Mouse (Mus musculus) CH12.LX (cell line): ENCODE data around the gene Vps37b. TPM values are rescaled to one million over a fixed set of nuclear protein-coding genes. Genes with fewer than 3 reads are reported as not detected.

ENCODE experiments used
- DNase-seq: peaks from one replicate; pipeline ENCODE4 v3.0.0-alpha.2; 2013; ENCODE audit errors: extremely low read depth
- H3K27ac ChIP-seq: 2 replicates; pipeline ENCODE4 v1.5.1; 2012; ENCODE audit warnings: low read depth, mild to moderate bottlenecking, control low read depth, moderate library complexity; ENCODE audit not compliant: insufficient read depth
- H3K27me3 ChIP-seq: replicated peaks from 2 replicates; pipeline ENCODE3; 2012; ENCODE audit warnings: inconsistent platforms
- H3K36me3 ChIP-seq, 2 experiments: replicated peaks in 1 of 2; 2 replicates each; pipeline versions ENCODE3 to v1.6.1; 2012; ENCODE audit warnings: inconsistent platforms in 1 of 2, low read length in 1 of 2, mild to moderate bottlenecking in 1 of 2, mixed read lengths in 1 of 2, moderate library complexity in 1 of 2; ENCODE audit not compliant: control insufficient read depth in 1 of 2, insufficient read depth in 1 of 2
- H3K4me1 ChIP-seq, 2 experiments: 2 replicates each; pipeline ENCODE4 v1.6.1; 2012; ENCODE audit warnings: inconsistent platforms in 1 of 2, moderate library complexity in 1 of 2; ENCODE audit not compliant: insufficient read depth in 2 of 2, control insufficient read depth in 1 of 2
- H3K4me2 ChIP-seq: 2 replicates; pipeline ENCODE4 v1.6.1; 2012; ENCODE audit warnings: low read depth, mild to moderate bottlenecking, control low read depth; ENCODE audit not compliant: poor library complexity, insufficient read depth, severe bottlenecking
- H3K4me3 ChIP-seq, 3 experiments: fragments of 150-350 bp in 1 of 3; sonication (generic) in 1 of 3; replicated peaks in 1 of 3; 2 replicates each; pipeline versions ENCODE3 to v1.5.1; 2011 to 2012; ENCODE audit warnings: low read depth in 2 of 3, low read length in 2 of 3, mild to moderate bottlenecking in 2 of 3, moderate library complexity in 2 of 3, control low read depth in 1 of 3, improper control_type of control experiment in 1 of 3, inconsistent platforms in 1 of 3, mixed read lengths in 1 of 3; ENCODE audit not compliant: poor library complexity in 1 of 3
- H3K79me2 ChIP-seq: replicated peaks from 2 replicates; pipeline ENCODE4 v1.6.1; 2012; ENCODE audit warnings: mild to moderate bottlenecking, moderate library complexity; ENCODE audit not compliant: control insufficient read depth, poor library complexity, insufficient read depth, severe bottlenecking; ENCODE audit errors: extremely low read depth
- H3K9ac ChIP-seq: 2 replicates; pipeline ENCODE4 v1.6.1; 2012; ENCODE audit warnings: low read depth, mild to moderate bottlenecking, control low read depth, moderate library complexity; ENCODE audit not compliant: insufficient read depth
- H3K9me3 ChIP-seq: replicated peaks from 2 replicates; pipeline ENCODE3; 2012; ENCODE audit warnings: low read length, inconsistent platforms, mixed read lengths
- CHD1 ChIP-seq: IDR thresholded peaks from 2 replicates; pipeline ENCODE4 v1.6.1; 2012; ENCODE audit warnings: low read depth, low read length, improper control_type of control experiment, inconsistent platforms
- CHD2 ChIP-seq: IDR thresholded peaks from 2 replicates; pipeline ENCODE4 v1.6.1; 2011; ENCODE audit warnings: low read length, improper control_type of control experiment
- EP300 ChIP-seq: IDR thresholded peaks from 2 replicates; pipeline ENCODE4 v1.6.1; 2011; ENCODE audit warnings: low read length, improper control_type of control experiment
- ETS1 ChIP-seq: conservative IDR thresholded peaks from 2 replicates; pipeline ENCODE4 v1.6.1; 2012; ENCODE audit warnings: low read depth, mild to moderate bottlenecking, inconsistent platforms, low read length, improper control_type of control experiment, moderate library complexity
- IRF4 ChIP-seq: IDR thresholded peaks from 2 replicates; pipeline ENCODE4 v1.6.1; 2014; ENCODE audit warnings: low read depth, mild to moderate bottlenecking, inconsistent platforms, low read length, improper control_type of control experiment
- JUN ChIP-seq: IDR thresholded peaks from 2 replicates; pipeline ENCODE4 v1.6.1; 2011; ENCODE audit warnings: low read depth, mild to moderate bottlenecking, low read length, improper control_type of control experiment, moderate library complexity; ENCODE audit not compliant: insufficient read depth
- JUND ChIP-seq: conservative IDR thresholded peaks from 2 replicates; pipeline ENCODE4 v1.6.1; 2011; ENCODE audit warnings: low read depth, low read length, improper control_type of control experiment
- MAFK ChIP-seq: IDR thresholded peaks from 2 replicates; pipeline ENCODE4 v1.6.1; 2011; ENCODE audit warnings: low read length, improper control_type of control experiment; ENCODE audit not compliant: insufficient replicate concordance
- MAX ChIP-seq: IDR thresholded peaks from 2 replicates; pipeline ENCODE4 v1.6.1; 2011; ENCODE audit warnings: low read length, improper control_type of control experiment
- MAZ ChIP-seq: IDR thresholded peaks from 2 replicates; pipeline ENCODE4 v1.6.1; 2012; ENCODE audit warnings: low read depth, mild to moderate bottlenecking, inconsistent platforms, low read length, improper control_type of control experiment, moderate library complexity
- MXI1 ChIP-seq: IDR thresholded peaks from 2 replicates; pipeline ENCODE4 v1.6.1; 2011; ENCODE audit warnings: mild to moderate bottlenecking, low read depth, low read length, improper control_type of control experiment
- NRF1 ChIP-seq: IDR thresholded peaks from 2 replicates; pipeline ENCODE4 v1.6.1; 2014; ENCODE audit warnings: low read depth, mild to moderate bottlenecking, inconsistent platforms, low read length, improper control_type of control experiment, moderate library complexity
- POLR2AphosphoS2 ChIP-seq: IDR thresholded peaks from 2 replicates; pipeline ENCODE4 v1.6.1; 2011; ENCODE audit warnings: low read depth, low read length, improper control_type of control experiment
- RCOR1 ChIP-seq: conservative IDR thresholded peaks from 2 replicates; pipeline ENCODE4 v1.6.1; 2012; ENCODE audit warnings: low read depth, mild to moderate bottlenecking, inconsistent platforms, low read length, improper control_type of control experiment
- SIN3A ChIP-seq: IDR thresholded peaks from 2 replicates; pipeline ENCODE4 v1.6.1; 2012; ENCODE audit warnings: low read length, improper control_type of control experiment, inconsistent platforms
- SMC3 ChIP-seq: IDR thresholded peaks from 2 replicates; pipeline ENCODE4 v1.6.1; 2011; ENCODE audit warnings: low read depth, low read length, improper control_type of control experiment
- TBP ChIP-seq: conservative IDR thresholded peaks from 2 replicates; pipeline ENCODE4 v1.6.1; 2011; ENCODE audit warnings: low read depth, low read length, improper control_type of control experiment
- TCF12 ChIP-seq: IDR thresholded peaks from 2 replicates; pipeline ENCODE4 v1.6.1; 2014; ENCODE audit warnings: low read depth, mild to moderate bottlenecking, inconsistent platforms, low read length, improper control_type of control experiment
- UBTF ChIP-seq: IDR thresholded peaks from 2 replicates; pipeline ENCODE4 v1.6.1; 2012; ENCODE audit warnings: low read depth, mild to moderate bottlenecking, inconsistent platforms, low read length, improper control_type of control experiment, moderate library complexity
- USF1 ChIP-seq: IDR thresholded peaks from 2 replicates; pipeline ENCODE4 v1.6.1; 2014; ENCODE audit warnings: low read depth, mild to moderate bottlenecking, inconsistent platforms, low read length, improper control_type of control experiment
- USF2 ChIP-seq: conservative IDR thresholded peaks from 2 replicates; pipeline ENCODE4 v1.6.1; 2011; ENCODE audit warnings: low read depth, low read length, improper control_type of control experiment
- ZKSCAN1 ChIP-seq: IDR thresholded peaks from 2 replicates; pipeline ENCODE4 v1.6.1; 2012; ENCODE audit warnings: low read depth, inconsistent platforms, low read length, improper control_type of control experiment, borderline replicate concordance
- ZNF384 ChIP-seq: IDR thresholded peaks from 2 replicates; pipeline ENCODE4 v1.6.1; 2012; ENCODE audit warnings: low read depth, low read length, improper control_type of control experiment, inconsistent platforms
- dilution Hi-C: fragments of 300-500 bp; cut with MboI; formaldehyde crosslinking; loops from 2 replicates; pipeline ENCODE4 v1.14.3; 2020; ENCODE audit warnings: low sequenced_read_pairs; ENCODE audit not compliant: extremely low pct_unique_long_range_greater_than_20kb, extremely low pct_ligation_motif_present
- in situ Hi-C: fragments of 300-500 bp; cut with MboI; formaldehyde crosslinking; loops from 3 replicates; pipeline ENCODE4 v1.14.3; 2019; ENCODE audit warnings: low sequenced_read_pairs, low pct_ligation_motif_present, low pct_unique_long_range_greater_than_20kb, mixed read lengths
- polyA plus RNA-seq: library from polyadenylated mRNA; unstranded; fragments of >175 nt; gene quantifications from 2 replicates; pipeline ENCODE4 v1.2.1, GENCODE M21; 2012; ENCODE audit warnings: low read depth; ENCODE audit not compliant: insufficient read length
- total RNA-seq, 2 experiments: library from RNA; depleted of rRNA; stranded (reverse); fragments of 300-350 nt in 1 of 2; fragments of >200 nt in 1 of 2; gene quantifications; 2 replicates each; pipeline ENCODE4 v1.2.3; 2012 to 2014

The Vps37b gene
- total and polyA plus RNA-seq, 3 experiments = 8.7 to 23.5 (median 10.2) TPM

- TF ChIP-seq RCOR1 (no peak; the same call in 1 of the 2 replicates), EP300 (peak; percentile 76), ZKSCAN1 (no peak), POLR2AphosphoS2 (no peak), JUN (no peak), USF2 (no peak), CHD2 (no peak; the same call in 1 of the 2 replicates), MXI1 (no peak), SIN3A (peak; percentile 83), NRF1 (no peak), JUND (no peak)
- TF ChIP-seq, all 38 proteins: peak for 10
These were observed 50.9 kb downstream of the Vps37b start (continued) for GRCm38 (mm10) chr5:123981250-123981554.

DNA sequence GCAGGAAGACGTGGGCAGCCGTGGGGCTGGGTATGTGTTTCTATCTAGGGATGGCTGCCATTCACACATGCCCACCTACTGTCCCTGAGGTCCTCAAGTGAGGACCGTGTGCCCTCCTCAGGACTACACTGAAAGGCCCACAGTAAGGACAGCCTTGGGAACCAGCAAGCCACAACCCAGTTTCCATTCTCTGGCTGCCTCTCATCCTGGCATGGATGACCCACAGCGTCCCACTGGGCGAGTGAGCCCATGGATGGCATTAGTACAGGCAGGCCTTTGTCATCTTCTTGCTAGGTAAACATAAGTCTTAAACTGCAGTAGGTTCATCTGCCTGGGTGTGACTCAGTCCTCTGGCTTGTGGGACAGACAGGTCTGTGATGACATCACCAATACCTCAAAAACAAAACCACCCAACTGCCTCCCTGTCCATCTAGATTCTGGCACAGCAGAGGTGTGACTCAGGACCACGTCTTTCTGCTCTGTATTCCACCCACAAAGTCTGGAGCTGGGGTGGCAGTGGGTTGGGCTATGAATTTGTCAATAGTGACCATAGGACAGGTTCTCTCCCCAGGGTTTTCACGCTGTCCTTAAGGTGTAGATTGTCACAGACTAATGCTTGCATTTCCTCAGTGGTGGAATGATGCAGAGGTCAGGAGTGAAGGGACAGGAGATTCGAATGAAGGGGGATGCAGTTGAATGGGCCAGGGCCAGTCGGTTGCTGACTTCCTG, 51.4 kb downstream of the Vps37b start:
- DNase-seq = peak; percentile 73
- dilution Hi-C loops = no loop called here
- in situ Hi-C loops = no loop called here

More for the DNA sequence above, 51.4 kb downstream of the Vps37b start:
- H3K9me3 ChIP-seq = no peaks in the 10 kb centered on the region
- TF ChIP-seq NRF1 (no peak), USF1 (no peak), CHD1 (no peak), ZNF384 (no peak), JUND (peak; percentile 47), JUN (peak; percentile 58), ZKSCAN1 (no peak), TBP (no peak), MAZ (peak; percentile 8; the same call in 1 of the 2 replicates), MAFK (no peak), TCF12 (no peak), SMC3 (no peak), IRF4 (peak; percentile 6; the same call in 1 of the 2 replicates), UBTF (peak; percentile 12; the same call in 1 of the 2 replicates), MAX (peak; percentile 30; the same call in 1 of the 2 replicates), CHD2 (peak; percentile 62; the same call in 1 of the 2 replicates), ETS1 (peak; percentile 18; the same call in 1 of the 2 replicates), SIN3A (peak; percentile 33)
- TF ChIP-seq, all 38 proteins: peak for 9
- Histone ChIP-seq H3K4me3 (peak overlapping the region in 1 of 3 experiments; percentile 40), H3K27ac (peak overlapping the region; percentile 99), H3K27me3 (no peaks in the 10 kb centered on the region), H3K4me1 (peaks cover 65 to 99% of the 10 kb centered on the region in 2 experiments), H3K79me2 (peaks cover 94% of the 10 kb centered on the region), H3K9ac (peak overlapping the region; percentile 37), H3K4me2 (peak overlapping the region; percentile 97), H3K36me3 (peaks cover 10 to 40% of the 10 kb centered on the region in 2 experiments)
